Mouse (Mus musculus): Measurements from ENCODE around the gene Ccdc183.

Gene Ccdc183

GRCm38 (mm10) chr2:25617578-25617977, at the start of gene Ccdc183:
Ccdc183 (minus strand) TSS chr2:25617678.
- DNase-seq, result no peak

GRCm38 (mm10) chr2:25666516-25666915, 49.0 kb upstream of the Ccdc183 start:
- no peak for DNase-seq

GRCm38 (mm10) chr2:25664125-25664524, 46.6 kb upstream of the Ccdc183 start:
- DNase-seq, result no peak

GRCm38 (mm10) chr2:25663511-25663910, 46.0 kb upstream of the Ccdc183 start:
- no peak for DNase-seq

GRCm38 (mm10) chr2:25661245-25661970, 43.9 kb upstream of the Ccdc183 start:
- DNase-seq, result no peak

- no peak for DNase-seq
These were observed 42.8 kb upstream of the Ccdc183 start for GRCm38 (mm10) chr2:25660279-25660678.

- DNase-seq, result no peak
These were observed 40.2 kb upstream of the Ccdc183 start, which contains the start of gene Lcn5 for GRCm38 (mm10) chr2:25657652-25658051. Lcn5 (plus strand) TSS chr2:25657952.

GRCm38 (mm10) chr2:25657246-25657645, 39.8 kb upstream of the Ccdc183 start:
- peak; percentile 32 for DNase-seq

GRCm38 (mm10) chr2:25656691-25657090, 39.2 kb upstream of the Ccdc183 start:
- peak; percentile 14 for DNase-seq

GRCm38 (mm10) chr2:25654502-25654901, 37.0 kb upstream of the Ccdc183 start:
- DNase-seq, result no peak

- DNase-seq, result no peak
These were observed 35.4 kb upstream of the Ccdc183 start, which contains the start of gene Lcn8 for GRCm38 (mm10) chr2:25652902-25653301. Lcn8 (plus strand) TSS chr2:25653120.

- no peak for DNase-seq
These were observed 22.4 kb upstream of the Ccdc183 start for GRCm38 (mm10) chr2:25639890-25640289.

- DNase-seq, result no peak
These were observed 16.6 kb upstream of the Ccdc183 start for GRCm38 (mm10) chr2:25634046-25634445.

GRCm38 (mm10) chr2:25633616-25634015, 16.1 kb upstream of the Ccdc183 start:
- DNase-seq, result no peak

GRCm38 (mm10) chr2:25628738-25629137, 11.3 kb upstream of the Ccdc183 start:
- no peak for DNase-seq

GRCm38 (mm10) chr2:25627811-25628210, 10.3 kb upstream of the Ccdc183 start, which contains the start of gene Fcna:
Fcna (minus strand) TSS chr2:25628030.
- no peak for DNase-seq

GRCm38 (mm10) chr2:25625986-25626385, 8.5 kb upstream of the Ccdc183 start:
- no peak for DNase-seq

GRCm38 (mm10) chr2:25621229-25622200, 4.0 kb upstream of the Ccdc183 start, which contains the start of gene Tmem141:
Tmem141 (minus strand) TSS chr2:25622005.
- DNase-seq, result peak; percentile 95

GRCm38 (mm10) chr2:25620852-25621228, 3.4 kb upstream of the Ccdc183 start:
- DNase-seq, result no peak

- DNase-seq, result peak; percentile 11
These were observed 2.9 kb upstream of the Ccdc183 start for GRCm38 (mm10) chr2:25620386-25620785.

GRCm38 (mm10) chr2:25616398-25616797, 1.1 kb downstream of the Ccdc183 start:
- peak; percentile 22 for DNase-seq

- peak; percentile 69 for DNase-seq
These were observed 8.8 kb downstream of the Ccdc183 start for GRCm38 (mm10) chr2:25608671-25609070.
